Mouse (Mus musculus) megakaryocyte progenitor cell, adult 5-6 weeks (primary cell): ENCODE results near the gene Brd3os. TPM values are rescaled to one million over a fixed set of nuclear protein-coding genes. Genes with fewer than 3 reads are reported as not detected.

Source experiments
- ATAC-seq: replicated peaks from 2 replicates; pipeline ENCODE4 v1.8.0; 2016; ENCODE audit warnings: mild to moderate bottlenecking, moderate TSS enrichment, inconsistent platforms; ENCODE audit not compliant: poor library complexity
- total RNA-seq, 2 experiments: library from RNA; stranded (forward) in 1 of 2; stranded (reverse) in 1 of 2; fragments of 157-497, 149-512 nt in 1 of 2; fragments of 200-1000 nt in 1 of 2; gene quantifications; 2 replicates each; pipeline versions ENCODE4 v1.2.3 to v1.2.4; 2015 to 2017

Brd3os gene
- total RNA-seq, 2 experiments from 2014 or later: 0.12 TPM; not detected in 1

GRCm38 (mm10) chr2:27418577-27419070 is 23.5 kb upstream of the Brd3os start:
- ATAC-seq: peak; percentile 41

- ATAC-seq: no peak
Observed at GRCm38 (mm10) chr2:27421293-27422068, 20.6 kb upstream of the Brd3os start.

DNA sequence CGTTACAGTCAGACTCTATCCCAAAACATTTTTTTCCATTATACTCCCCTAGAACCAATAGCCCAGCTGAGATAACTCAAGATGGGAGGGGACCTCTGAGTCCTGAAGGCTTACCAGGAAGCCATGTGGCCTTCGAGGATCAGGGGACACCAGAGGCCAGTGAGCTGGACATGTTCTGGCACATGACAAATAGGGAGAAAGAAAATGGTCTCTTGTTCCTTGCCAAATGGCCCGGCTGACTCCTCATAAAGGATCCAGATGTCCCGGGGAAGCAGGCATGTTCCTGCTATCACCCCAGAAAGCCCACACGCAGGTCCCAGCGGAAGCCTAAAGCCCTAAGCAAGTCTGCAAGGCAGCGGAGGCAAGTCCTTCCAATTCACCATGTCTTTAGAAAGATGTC is 18.5 kb upstream of the Brd3os start:
- no peak for ATAC-seq

GRCm38 (mm10) chr2:27425161-27425611 is 16.9 kb upstream of the Brd3os start:
- no peak for ATAC-seq

- no peak for ATAC-seq
Observed at GRCm38 (mm10) chr2:27425751-27426405, 16.2 kb upstream of the Brd3os start.

DNA sequence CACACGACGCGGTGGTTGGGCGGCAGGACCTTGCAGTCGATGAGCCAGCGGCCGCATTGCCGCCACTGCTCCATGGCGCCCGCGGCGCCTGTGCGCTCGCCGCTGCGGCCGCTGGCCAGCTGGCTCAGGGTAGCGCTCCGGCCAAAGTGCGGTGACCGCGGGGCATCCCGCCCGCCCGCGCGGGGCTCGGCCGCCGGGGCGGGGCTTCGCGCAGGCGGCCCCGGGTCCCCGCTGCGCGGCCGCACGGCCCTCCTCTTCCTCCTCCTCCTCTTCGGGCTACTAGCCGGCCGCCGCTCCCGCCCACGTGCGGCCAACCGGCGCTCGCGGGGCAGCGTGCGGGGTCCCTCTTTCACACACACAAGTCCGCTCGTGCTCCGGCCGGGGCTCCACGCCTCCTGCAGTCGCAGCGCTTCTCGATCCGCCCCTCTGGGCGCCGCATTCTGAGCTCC is 15.7 kb upstream of the Brd3os start:
- no peak for ATAC-seq

DNA sequence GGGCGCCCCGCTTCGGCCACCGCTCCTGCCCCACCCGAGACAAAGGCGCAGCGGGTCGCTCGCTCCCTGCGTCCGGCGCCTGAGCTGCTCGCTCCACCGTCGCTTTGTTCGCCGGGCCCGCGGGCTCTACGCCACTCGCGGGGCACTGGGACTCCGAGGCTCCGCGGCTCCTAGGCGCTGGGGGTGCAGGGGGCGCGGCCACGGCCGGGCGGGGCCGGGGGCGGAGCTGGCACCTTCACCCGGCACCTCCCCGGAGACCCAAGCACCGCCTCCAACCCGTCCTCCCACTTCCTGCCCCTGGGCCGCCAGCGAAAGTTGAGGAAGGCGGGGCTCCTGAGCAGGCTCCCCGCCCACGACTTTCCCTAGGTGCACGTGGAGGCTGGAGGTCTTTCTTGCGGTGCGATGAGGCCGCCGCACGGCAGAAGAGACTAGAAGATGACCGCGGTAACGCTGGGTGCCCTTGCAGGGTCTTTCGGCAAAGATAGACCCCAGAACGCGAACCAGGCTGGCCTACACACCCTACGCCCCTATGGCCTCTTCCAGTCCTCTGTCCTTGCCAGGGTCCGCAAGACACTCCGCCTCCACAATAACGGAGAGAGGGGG is 15.2 kb upstream of the Brd3os start, which contains the start of gene Vav2:
Gene Vav2, minus strand, starts transcription at position 179 of the 603 bp plus-strand sequence.
- peak; percentile 96 for ATAC-seq

DNA sequence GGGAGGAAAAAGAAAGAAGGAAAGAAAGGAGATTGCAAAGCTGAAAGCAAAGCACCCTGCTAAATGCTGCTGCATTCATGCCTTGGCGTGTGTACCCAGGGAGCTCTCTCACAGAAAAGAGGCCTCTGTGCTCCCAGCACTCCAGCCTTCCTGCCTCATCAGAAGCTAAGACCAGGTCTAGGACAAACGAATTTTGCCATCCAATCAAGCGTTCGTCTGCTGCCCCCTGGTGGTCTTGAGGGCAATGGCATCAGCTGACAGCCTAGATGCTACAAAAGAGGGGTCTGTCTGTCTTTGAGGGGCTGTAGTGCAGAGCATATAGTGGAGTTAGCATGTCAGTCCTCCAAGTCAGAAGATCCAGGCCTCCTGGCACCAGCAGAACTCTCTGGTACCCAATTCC is 14.1 kb upstream of the Brd3os start:
- peak; percentile 72 for ATAC-seq

DNA sequence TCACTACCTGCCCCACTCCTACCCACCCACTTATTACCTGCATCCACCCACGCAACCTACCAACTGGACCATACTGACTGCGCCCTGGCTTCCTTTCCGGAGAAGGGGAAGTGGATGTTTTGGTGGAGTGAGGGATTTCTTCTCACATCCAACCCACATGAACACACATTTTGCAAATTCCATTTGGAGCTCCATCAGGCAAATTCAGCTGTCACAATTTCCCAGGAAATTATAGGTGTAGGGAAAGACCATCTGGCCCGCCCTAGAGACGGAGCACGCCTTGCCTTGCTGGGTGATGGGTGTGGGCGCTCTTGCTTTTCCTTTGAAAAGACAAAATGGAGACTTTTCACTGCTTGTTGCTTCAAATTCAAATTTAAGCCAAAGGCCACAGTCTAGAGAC is 11.5 kb upstream of the Brd3os start:
- no peak for ATAC-seq

DNA sequence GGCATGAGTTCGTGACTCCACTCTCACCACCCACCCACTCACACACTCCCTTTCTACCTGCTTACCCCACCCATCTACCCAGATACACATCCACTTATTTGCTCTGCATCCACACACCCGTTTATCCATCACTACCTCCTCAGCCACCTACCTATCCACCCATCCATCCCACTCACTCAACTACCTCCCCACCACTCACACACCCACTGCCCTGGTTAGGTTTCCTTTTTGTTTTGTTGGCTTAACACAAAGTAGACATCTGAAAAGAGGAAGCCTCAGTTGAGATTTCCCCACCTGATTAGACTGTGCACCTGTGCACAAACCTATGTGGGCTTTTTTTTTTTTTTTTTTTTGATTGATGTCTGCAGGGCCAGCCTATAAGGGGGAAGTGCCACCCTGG is 9.5 kb upstream of the Brd3os start:
- ATAC-seq: no peak

DNA sequence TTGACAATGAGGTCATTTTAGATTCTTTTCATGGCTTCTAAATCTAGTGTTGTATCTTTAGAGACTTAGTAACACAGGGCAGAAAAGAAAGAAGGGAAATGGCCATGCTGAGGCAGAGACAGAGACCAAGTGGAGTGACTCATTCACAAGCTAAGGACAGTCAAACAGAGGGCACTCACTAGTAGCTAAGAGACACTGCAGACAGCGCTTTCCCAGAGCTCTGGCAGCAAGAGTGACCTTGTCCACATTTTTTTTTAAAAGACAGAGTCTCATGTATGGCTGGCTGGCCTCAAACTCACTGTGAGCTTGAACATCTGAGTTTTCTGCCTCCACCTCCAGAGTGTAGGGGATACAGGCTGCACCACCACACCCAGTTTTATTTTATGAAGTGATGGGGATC is 4.2 kb upstream of the Brd3os start:
- ATAC-seq: no peak

GRCm38 (mm10) chr2:27438281-27438680 is 3.8 kb upstream of the Brd3os start:
- peak; percentile 88 for ATAC-seq

GRCm38 (mm10) chr2:27442708-27443449 is 755 bp downstream of the Brd3os start:
- peak; percentile 5; the same call in 1 of the 2 replicates for ATAC-seq

- ATAC-seq: no peak
Observed at GRCm38 (mm10) chr2:27443450-27443708, 1.3 kb downstream of the Brd3os start.

DNA sequence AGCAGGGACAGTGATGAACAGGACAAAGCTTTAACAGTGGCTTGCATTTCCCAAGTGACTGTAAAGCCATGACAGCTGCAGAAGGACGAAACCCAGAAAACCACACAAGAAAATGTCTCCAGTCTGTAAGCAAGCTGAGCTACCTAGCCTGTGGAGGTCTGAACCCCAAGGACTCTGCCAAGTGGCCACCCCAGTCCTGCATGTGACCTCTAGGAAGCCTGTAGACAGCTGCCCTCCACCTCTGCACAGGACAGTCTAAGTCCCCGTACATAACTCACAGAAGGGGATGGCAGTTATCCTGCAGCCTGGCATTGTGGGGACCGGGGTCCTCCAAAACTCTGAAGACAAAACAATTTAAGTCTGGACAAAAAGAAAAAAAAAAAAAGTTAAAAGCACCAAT is 3.8 kb downstream of the Brd3os start:
- ATAC-seq: no peak

DNA sequence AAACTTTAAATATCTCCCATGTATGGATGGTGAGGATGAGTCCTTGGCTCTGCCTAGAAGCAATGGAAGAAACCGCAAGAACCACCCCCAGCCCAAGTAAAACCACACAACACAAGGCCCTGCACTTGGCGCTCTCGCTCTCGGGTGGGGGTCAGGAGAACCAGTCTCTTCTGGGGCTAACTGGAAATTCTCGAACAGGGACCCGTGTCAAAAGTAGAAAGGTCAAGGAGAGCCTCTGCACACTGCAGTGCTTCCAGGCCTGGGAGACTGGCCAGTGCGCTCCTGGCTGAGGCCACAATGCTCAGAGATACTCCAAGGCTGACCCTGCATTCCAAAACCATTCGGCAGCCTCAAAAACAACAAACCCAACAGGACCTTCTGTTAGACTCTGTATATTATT is 4.7 kb downstream of the Brd3os start:
- ATAC-seq: no peak

- ATAC-seq: peak; percentile 61; the same call in 1 of the 2 replicates
Observed at GRCm38 (mm10) chr2:27447782-27448181, 5.7 kb downstream of the Brd3os start.

DNA sequence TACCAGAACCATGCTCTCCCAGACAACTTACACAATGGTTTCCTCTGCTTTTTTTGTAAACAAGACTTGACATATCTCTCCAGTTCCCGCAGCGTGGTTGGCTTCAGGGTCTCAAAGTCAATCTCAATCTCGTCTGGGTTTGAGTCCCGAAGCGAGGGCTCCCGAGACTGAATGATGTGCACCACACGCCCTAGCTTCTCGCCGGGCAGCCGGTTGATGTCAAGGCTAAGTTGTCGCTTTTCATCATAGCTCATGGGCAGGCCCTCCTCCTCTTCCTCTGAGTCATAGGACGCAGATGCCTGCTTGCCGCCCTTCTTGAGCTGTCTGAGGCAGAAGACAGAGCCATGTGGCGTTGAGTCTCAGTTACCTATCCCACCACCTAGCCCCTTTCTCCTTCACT is 8.1 kb downstream of the Brd3os start:
- ATAC-seq: no peak

DNA sequence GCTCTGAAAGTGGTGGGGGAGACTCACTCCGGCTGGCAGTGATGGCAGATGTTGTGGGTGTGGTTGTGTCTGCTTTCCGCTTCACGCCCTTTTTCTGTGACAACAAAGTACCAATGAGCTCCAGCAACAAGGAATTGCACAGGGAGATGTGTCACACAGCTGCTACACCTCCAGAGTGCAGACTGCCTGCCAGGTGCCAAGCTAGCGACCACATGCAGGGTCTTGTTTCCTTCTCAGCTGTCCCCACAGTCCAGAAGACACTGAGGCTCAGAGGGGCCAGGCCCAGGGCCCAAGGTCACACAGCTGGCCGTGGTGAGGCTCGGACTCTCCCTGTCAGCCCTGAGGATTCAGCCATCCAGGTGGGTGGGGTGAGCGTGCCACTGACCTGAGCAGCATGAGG is 17.6 kb downstream of the Brd3os start:
- ATAC-seq: no peak

DNA sequence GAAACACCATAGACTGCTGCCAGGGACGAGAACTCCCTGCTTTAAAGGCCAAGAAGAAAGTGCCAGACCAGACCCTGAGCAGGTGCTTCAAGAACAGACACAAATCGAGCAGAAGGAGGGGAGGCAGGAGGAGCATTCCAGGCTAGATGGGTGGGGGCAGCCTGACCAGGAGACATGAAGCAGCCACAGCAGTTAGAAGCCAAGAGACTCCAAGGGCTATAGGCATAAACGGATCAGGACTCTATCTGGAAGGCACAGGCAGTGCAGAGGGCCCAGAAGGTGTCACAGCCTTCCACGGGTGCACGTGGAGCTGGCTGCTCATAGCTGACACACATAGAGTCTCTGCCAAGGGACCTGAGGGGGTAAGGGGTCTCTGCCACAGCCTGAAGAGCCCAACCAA is 18.0 kb downstream of the Brd3os start:
- ATAC-seq: no peak

DNA sequence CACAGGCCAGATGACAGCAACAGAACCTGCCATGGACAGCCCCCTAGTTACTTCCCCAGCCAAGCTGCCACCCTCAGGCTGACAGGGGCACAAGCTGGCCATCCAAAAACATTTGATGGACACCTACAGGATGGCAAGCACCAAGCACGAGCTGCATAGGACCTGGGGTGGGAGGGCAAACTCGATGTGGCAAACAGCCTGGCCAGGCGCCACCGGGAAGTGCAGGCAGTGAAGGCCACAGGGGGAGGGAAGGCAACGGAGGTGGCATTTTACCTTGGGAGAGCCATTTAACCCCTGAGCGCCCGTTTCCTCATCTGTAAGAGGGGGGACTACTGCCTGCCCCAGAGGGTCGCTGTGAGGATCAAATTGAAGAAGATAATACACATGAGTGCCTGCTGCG is 18.5 kb downstream of the Brd3os start:
- no peak for ATAC-seq
